Mouse (Mus musculus): Measurements from ENCODE around the gene Cask. TPM values are rescaled to one million over a fixed set of nuclear protein-coding genes. Genes with fewer than 3 reads are reported as not detected.

The Cask gene
- total RNA-seq, 2 experiments from 2014 or later: 13.3 to 13.7 TPM

GRCm38 (mm10) chrX:13518019-13518418, 333.1 kb downstream of the Cask start:
- peak in 1 of 2 experiments; percentile 44 for DNase-seq

GRCm38 (mm10) chrX:13516451-13516850, 334.7 kb downstream of the Cask start:
- peak in 1 of 2 experiments; percentile 42 for DNase-seq

- no peak for DNase-seq
Observed at GRCm38 (mm10) chrX:13513864-13514263, 337.3 kb downstream of the Cask start.

- peak in 1 of 2 experiments; percentile 32 for DNase-seq
Observed at GRCm38 (mm10) chrX:13513127-13513526, 338.0 kb downstream of the Cask start.

GRCm38 (mm10) chrX:13506376-13506775, 344.8 kb downstream of the Cask start:
- DNase-seq: peak in 1 of 2 experiments; percentile 71

GRCm38 (mm10) chrX:13504389-13504788, 346.8 kb downstream of the Cask start:
- no peak for DNase-seq

GRCm38 (mm10) chrX:13502862-13503375, 348.2 kb downstream of the Cask start:
- peak; percentile 29 to 50 for DNase-seq

GRCm38 (mm10) chrX:13500284-13500683, 350.9 kb downstream of the Cask start:
- no peak for DNase-seq

- DNase-seq: peak; percentile 47 to 54
Observed at GRCm38 (mm10) chrX:13494892-13495703, 356.1 kb downstream of the Cask start.

GRCm38 (mm10) chrX:13492922-13493321, 358.2 kb downstream of the Cask start:
- DNase-seq: no peak

GRCm38 (mm10) chrX:13490941-13491340, 360.2 kb downstream of the Cask start:
- DNase-seq: no peak

- DNase-seq: no peak
Observed at GRCm38 (mm10) chrX:13489761-13490160, 361.4 kb downstream of the Cask start.

- no peak for DNase-seq
Observed at GRCm38 (mm10) chrX:13489001-13489400, 362.2 kb downstream of the Cask start.

- DNase-seq: no peak
Observed at GRCm38 (mm10) chrX:13484447-13484846, 366.7 kb downstream of the Cask start.

GRCm38 (mm10) chrX:13482576-13482975, 368.6 kb downstream of the Cask start:
- no peak for DNase-seq

GRCm38 (mm10) chrX:13479570-13479969, 371.6 kb downstream of the Cask start:
- no peak for DNase-seq

GRCm38 (mm10) chrX:13478298-13478697, 372.9 kb downstream of the Cask start:
- no peak for DNase-seq

- no peak for DNase-seq
Observed at GRCm38 (mm10) chrX:13477596-13477995, 373.6 kb downstream of the Cask start.

- no peak for DNase-seq
Observed at GRCm38 (mm10) chrX:13475382-13475781, 375.8 kb downstream of the Cask start.

- DNase-seq: no peak
Observed at GRCm38 (mm10) chrX:13472751-13473225, 378.4 kb downstream of the Cask start.

- DNase-seq: no peak
Observed at GRCm38 (mm10) chrX:13471925-13472324, 379.2 kb downstream of the Cask start.

- peak; percentile 86 to 90 for DNase-seq
Observed at GRCm38 (mm10) chrX:13469160-13470116, 381.7 kb downstream of the Cask start.

Measured in heart, adult 18-20 months (tissue).